Comparison of ENCODE assay signal across 8 mouse cellular contexts in the genomic region with DNA sequence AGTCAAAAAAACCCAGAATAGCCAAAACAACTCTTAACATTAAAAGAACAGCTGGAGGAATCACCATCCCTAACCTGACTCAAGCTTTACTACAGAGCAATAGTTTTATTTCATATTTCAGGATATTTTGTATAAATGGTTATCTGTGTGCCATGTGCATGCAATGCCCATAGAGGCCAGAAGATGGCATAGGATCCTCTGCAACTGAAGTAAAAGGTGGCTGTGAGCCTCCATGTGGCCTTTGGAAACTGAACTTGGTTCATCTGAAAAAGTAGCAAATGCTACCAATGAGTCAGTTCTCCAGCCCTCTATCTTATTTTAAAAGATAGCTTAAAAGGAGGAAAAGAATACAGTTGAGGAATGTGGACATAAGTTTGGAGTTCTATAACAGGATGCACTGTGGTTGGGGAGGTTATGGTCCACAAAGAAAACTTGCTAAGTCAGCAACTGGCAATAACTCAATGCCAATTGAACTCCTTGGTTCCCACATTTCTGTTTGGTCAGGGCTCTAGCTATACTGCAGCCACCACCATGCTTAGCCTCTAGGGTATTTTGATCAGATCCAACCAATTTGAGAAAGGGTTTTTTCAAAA. TPM values are rescaled to one million over a fixed set of nuclear protein-coding genes. Genes with fewer than 3 reads are reported as not detected.
DNase-seq lines count a peak whose midpoint lies in the region; TF ChIP-seq lines count a peak whose summit lies in the region.
"Had no signal": no experiment of that assay in that cellular context is flagged by ENCODE, and none has a peak within 500 bp of the region (broad histone marks: within the 10 kb centered on the region; RNA-seq: fewer than 3 reads in every experiment).

No protein-coding gene starts in this region.

- no peak overlapping the region for H3K27ac ChIP-seq in layer of hippocampus, adult 2 months
- no peak overlapping the region for H3K27ac ChIP-seq in ES-E14 (ENCODE audit: insufficient read depth, low read depth, low read length, poor library complexity, severe bottlenecking)
- H3K27ac ChIP-seq: limb, embryonic 15.5 days had no signal

- H3K9me3 ChIP-seq in ES-E14 (ENCODE audit: control insufficient read depth, insufficient read depth, low read depth, low read length), result no peaks in the 10 kb centered on the region
- H3K9me3 ChIP-seq: limb, embryonic 15.5 days had no signal

- no peak overlapping the region for H3K9ac ChIP-seq in ES-E14 (ENCODE audit: insufficient read depth, low read depth, low read length, poor library complexity, severe bottlenecking)
- H3K9ac ChIP-seq: limb, embryonic 15.5 days had no signal

- H3K4me3 ChIP-seq in layer of hippocampus, adult 2 months, result no peak overlapping the region
- H3K4me3 ChIP-seq in ES-E14 (ENCODE audit: insufficient read depth in 1 of 2, low read depth in 1 of 2, low read length in 2 of 2, poor library complexity in 1 of 2, severe bottlenecking in 1 of 2), result no peak overlapping the region
- H3K4me3 ChIP-seq: limb, embryonic 15.5 days had no signal

- H3K4me1 ChIP-seq in ES-E14 (ENCODE audit: control insufficient read depth in 2 of 2, insufficient read depth in 2 of 2, low read length in 2 of 2, poor library complexity in 1 of 2), result no peaks in the 10 kb centered on the region
- H3K4me1 ChIP-seq: limb, embryonic 15.5 days had no signal

- H3K36me3 ChIP-seq in ES-E14 (ENCODE audit: control insufficient read depth, insufficient read depth, low read length, poor library complexity, severe bottlenecking), result no peaks in the 10 kb centered on the region
- H3K36me3 ChIP-seq: limb, embryonic 15.5 days had no signal

- TF ChIP-seq CTCF in layer of hippocampus, adult 2 months (conservative IDR thresholded peaks at IDR 0.05), result peak; percentile 83

- in situ Hi-C loops in ES-E14 (cut with MboI; ENCODE audit: low sequenced_read_pairs in 2 of 2, unreplicated experiment in 2 of 2), result loop anchor here (25.0 kb wide), 1 partner anchor 449 kb away; no protein-coding TSS in a partner anchor

- peak in 1 of 2 experiments; percentile 31 for DNase-seq in layer of hippocampus, adult 2 months (ENCODE audit: low spot score in 2 of 2)
- DNase-seq in layer of hippocampus, postnatal 36 days, result no peak
- peak; percentile 63 for DNase-seq in CD4-positive, CD25-positive, alpha-beta regulatory T cell, adult 2 months (ENCODE audit: low read depth, low spot score)
- DNase-seq in ES-E14 (ENCODE audit: low read depth, low spot score), result no peak
- peak; percentile 56 to 62 for DNase-seq in cerebellum, postnatal 10 days
- peak; percentile 23 to 67 for DNase-seq in kidney, postnatal 36 days
- DNase-seq in thymus, postnatal 0 days (ENCODE audit: low spot score), result peak; percentile 15

TF ChIP-seq in ES-E14, 5 proteins besides CTCF, POLR2A, EP300 and RAD21:
- TF ChIP-seq ZC3H11A (IDR thresholded peaks at IDR 0.05; ENCODE audit: borderline replicate concordance, low read depth, low read length) (peak; percentile 13; the same call in 1 of the 2 replicates), HCFC1 (IDR thresholded peaks at IDR 0.05; ENCODE audit: borderline replicate concordance, insufficient read depth, low read length) (no peak), MAFK (IDR thresholded peaks at IDR 0.05; ENCODE audit: insufficient read depth, low read depth, low read length) (peak; percentile 38; the same call in 1 of the 2 replicates), ZNF384 (IDR thresholded peaks at IDR 0.05; ENCODE audit: low read depth, low read length) (no peak), CHD2 (IDR thresholded peaks at IDR 0.05; ENCODE audit: low read depth, low read length) (no peak)

RNA-seq across cellular contexts. Expression of gene F9, which starts 13.9 kb away (rescaled TPM):
- total RNA-seq in layer of hippocampus, adult 2 months (2021), result under 1 TPM; 0.18 to 0.25 TPM
- total RNA-seq in layer of hippocampus, postnatal 36 days (2021), result under 1 TPM; 0.30 to 0.32 TPM
- total RNA-seq in ES-E14 (2012; rRNA removed), result not detected in 2 replicates
- not detected in 2 replicates for polyA plus RNA-seq in thymus, postnatal 0 days (2015; fragmentation: Nextera tagmentation; extraction: Ambion mirVana)
- polyA plus RNA-seq: limb, embryonic 15.5 days had no signal

Comparison
In these comparisons a context has a peak if more than half of its experiments do, and no peak if none do; other contexts are left out.
1. DNase-seq: peak in CD4-positive, CD25-positive, alpha-beta regulatory T cell, adult 2 months (single experiment), cerebellum, postnatal 10 days (2 of 2), kidney, postnatal 36 days (2 of 2) and thymus, postnatal 0 days (single experiment); none in layer of hippocampus, postnatal 36 days (0 of 2) and ES-E14 (single experiment).